Mouse (Mus musculus) limb, embryonic 12.5 days (tissue): ENCODE results near the gene Idi2. TPM values are rescaled to one million over a fixed set of nuclear protein-coding genes. Genes with fewer than 3 reads are reported as not detected.

Experiments
- ATAC-seq: fragments of 200-750 bp; cut with Nextera tagmentation; 2 replicates; pipeline ENCODE4 v1.8.0; 2017; ENCODE audit warnings: low read depth, moderate TSS enrichment; ENCODE audit not compliant: insufficient number of reproducible peaks, insufficient read depth, low FRiP score, low TSS enrichment
- H3K27ac ChIP-seq: fragments of 300-500 bp; sonication (generic); 2 replicates; pipeline ENCODE4 v1.5.1; 2016; ENCODE audit warnings: mild to moderate bottlenecking, moderate library complexity
- H3K27me3 ChIP-seq: fragments of 300-500 bp; sonication (generic); 2 replicates; pipeline ENCODE4 v1.6.1; 2016; ENCODE audit warnings: mild to moderate bottlenecking, moderate library complexity
- H3K36me3 ChIP-seq: fragments of 300-500 bp; sonication (generic); 2 replicates; pipeline ENCODE4 v1.6.1; 2016; ENCODE audit warnings: mild to moderate bottlenecking, moderate library complexity
- H3K4me1 ChIP-seq: fragments of 300-500 bp; sonication (generic); replicated peaks from 2 replicates; pipeline ENCODE4 v1.6.1; 2016
- H3K4me2 ChIP-seq: fragments of 300-500 bp; sonication (generic); 2 replicates; pipeline ENCODE4 v1.6.1; 2016; ENCODE audit warnings: mild to moderate bottlenecking, moderate library complexity
- H3K4me3 ChIP-seq: fragments of 300-500 bp; sonication (generic); replicated peaks from 2 replicates; pipeline ENCODE4 v1.5.1; 2016; ENCODE audit warnings: mild to moderate bottlenecking
- H3K9ac ChIP-seq: fragments of 300-500 bp; sonication (generic); replicated peaks from 2 replicates; pipeline ENCODE4 v1.6.1; 2016; ENCODE audit warnings: mild to moderate bottlenecking, moderate library complexity
- H3K9me3 ChIP-seq: fragments of 300-500 bp; sonication (generic); 2 replicates; pipeline ENCODE4 v1.6.1; 2016; ENCODE audit warnings: mild to moderate bottlenecking, moderate library complexity
- WGBS: fragments of 180-500 bp; shearing (Covaris S2); methylation state at CpG from one replicate; pipeline ENCODE4 v1.1.7; 2016; 5-methylcytosine and 5-hydroxymethylcytosine counted together
- microRNA-seq: library from miRNA; unstranded; fragments of <30 nt; microRNA quantifications from one replicate; pipeline ENCODE4, GENCODE M21; 2017
- polyA plus RNA-seq: library from polyadenylated mRNA; unstranded; fragments of >200 nt; fragmentation: Nextera tagmentation; extraction: Ambion mirVana; gene quantifications from 2 replicates; pipeline ENCODE4 v1.2.1, GENCODE M21; 2016

Idi2 gene
- polyA plus RNA-seq, 1 experiment from 2014 or later = not detected

- peaks cover 7% of the 10 kb centered on the region for H3K4me1 ChIP-seq
- H3K27me3 ChIP-seq = no peaks in the 10 kb centered on the region
- H3K36me3 ChIP-seq = no peaks in the 10 kb centered on the region
- no peak overlapping the region for H3K4me2 ChIP-seq
- no peak for ATAC-seq
- 79% methylated on average over 8 of the region's 8 CpGs for WGBS
- no peak overlapping the region for H3K27ac ChIP-seq
- H3K9ac ChIP-seq = no peak overlapping the region
- H3K4me3 ChIP-seq = no peak overlapping the region
- no peaks in the 10 kb centered on the region for H3K9me3 ChIP-seq
These were observed 46.8 kb downstream of the Idi2 start for GRCm38 (mm10) chr13:8999464-8999863.

GRCm38 (mm10) chr13:9003306-9003705 is 50.6 kb downstream of the Idi2 start:
- no peaks in the 10 kb centered on the region for H3K4me1 ChIP-seq
- no peak overlapping the region for H3K27ac ChIP-seq
- ATAC-seq = no peak
- no peak overlapping the region for H3K4me2 ChIP-seq
- no peaks in the 10 kb centered on the region for H3K27me3 ChIP-seq
- H3K9me3 ChIP-seq = no peaks in the 10 kb centered on the region
- no peak overlapping the region for H3K4me3 ChIP-seq
- H3K36me3 ChIP-seq = no peaks in the 10 kb centered on the region
- WGBS = 75% methylated on average over 2 of the region's 2 CpGs
- H3K9ac ChIP-seq = no peak overlapping the region

Small RNA genes lying within 50 kb of the gene (microRNA-seq; reads per million reads assigned to microRNA genes)
- gene Gm22750 = not detected

Other genes with a start within 250 kb of the Idi2 start
- gene Wdr37, start 81.0 kb upstream of the Idi2 start, polyA plus RNA-seq = 31.0 and 31.2 TPM in 2 replicates
- 75.6 and 81.8 TPM in 2 replicates for gene Idi1, start 67.4 kb upstream of the Idi2 start, polyA plus RNA-seq
- not detected in 2 replicates for gene Gm9745, start 4.6 kb upstream of the Idi2 start, polyA plus RNA-seq
- 89.9 and 91.5 TPM in 2 replicates for gene Gtpbp4, start 43.2 kb downstream of the Idi2 start, polyA plus RNA-seq
- gene Larp4b, start 141.0 kb downstream of the Idi2 start, polyA plus RNA-seq = 32.2 and 35.0 TPM in 2 replicates